Mouse (Mus musculus) ES-Bruce4 (cell line): Measurements from ENCODE around the gene Ubqln1.

Source experiments
- CTCF ChIP-seq: IDR thresholded peaks from one replicate; pipeline ENCODE4 v1.8.1; 2011; ENCODE audit warnings: low read depth, low read length
- POLR2A ChIP-seq: IDR thresholded peaks from one replicate; pipeline ENCODE4 v1.8.1; 2011; ENCODE audit warnings: low read length; ENCODE audit not compliant: insufficient read depth

- TF ChIP-seq POLR2A (no peak), CTCF (no peak)
These were observed 88.3 kb downstream of the Ubqln1 start for GRCm38 (mm10) chr13:58126862-58127765.
